Mouse (Mus musculus) MEL (cell line): ENCODE data around the gene Ap4b1. TPM values are rescaled to one million over a fixed set of nuclear protein-coding genes. Genes with fewer than 3 reads are reported as not detected.

Experiments used
- DNase-seq: peaks from one replicate; pipeline ENCODE4 v3.0.0; 2011; ENCODE audit warnings: low read depth, low spot score
- H3K27ac ChIP-seq: 2 replicates; pipeline ENCODE4 v1.5.1; 2012; ENCODE audit warnings: low read depth, mild to moderate bottlenecking, control low read depth, low read length, moderate library complexity; ENCODE audit not compliant: control insufficient read depth
- H3K27me3 ChIP-seq, 2 experiments: fragments of 150-350 bp in 1 of 2; sonication (generic) in 1 of 2; 2 replicates each; pipeline ENCODE4 v1.6.1; 2012; ENCODE audit warnings: low read length in 2 of 2, mild to moderate bottlenecking in 2 of 2, improper control_type of control experiment in 1 of 2, moderate library complexity in 1 of 2; ENCODE audit not compliant: insufficient read depth in 2 of 2, control insufficient read depth in 1 of 2
- H3K36me3 ChIP-seq, 2 experiments: 2 replicates each; pipeline ENCODE4 v1.6.1; 2012 to 2014; ENCODE audit warnings: low read length in 2 of 2, improper control_type of control experiment in 1 of 2, inconsistent platforms in 1 of 2, mild to moderate bottlenecking in 1 of 2; ENCODE audit not compliant: insufficient read depth in 2 of 2, control insufficient read depth in 1 of 2
- H3K4me1 ChIP-seq, 2 experiments: fragments of 150-350 bp in 1 of 2; sonication (generic) in 1 of 2; 2 replicates each; pipeline ENCODE4 v1.6.1; 2012; ENCODE audit warnings: low read length in 2 of 2, improper control_type of control experiment in 1 of 2, mild to moderate bottlenecking in 1 of 2; ENCODE audit not compliant: insufficient read depth in 2 of 2, control insufficient read depth in 1 of 2
- H3K4me3 ChIP-seq, 2 experiments: fragments of 150-350 bp in 1 of 2; sonication (generic) in 1 of 2; 2 replicates each; pipeline ENCODE4 v1.5.1; 2012; ENCODE audit warnings: low read depth in 2 of 2, low read length in 2 of 2, mild to moderate bottlenecking in 2 of 2, moderate library complexity in 2 of 2, control low read depth in 1 of 2, improper control_type of control experiment in 1 of 2; ENCODE audit not compliant: control insufficient read depth in 1 of 2, insufficient read depth in 1 of 2
- H3K79me2 ChIP-seq: 2 replicates; pipeline ENCODE4 v1.6.1; 2012; ENCODE audit warnings: mild to moderate bottlenecking, low read length, moderate library complexity; ENCODE audit not compliant: control insufficient read depth, poor library complexity, insufficient read depth
- H3K9ac ChIP-seq: 2 replicates; pipeline ENCODE4 v1.6.1; 2012; ENCODE audit warnings: low read depth, mild to moderate bottlenecking, control low read depth, low read length, moderate library complexity; ENCODE audit not compliant: control insufficient read depth, poor library complexity, severe bottlenecking
- H3K9me3 ChIP-seq: fragments of 150-350 bp; sonication (generic); replicated peaks from 2 replicates; pipeline ENCODE4 v1.6.1; 2012; ENCODE audit warnings: mild to moderate bottlenecking, low read length, improper control_type of control experiment, moderate library complexity; ENCODE audit not compliant: insufficient read depth
- BHLHE40 ChIP-seq: IDR thresholded peaks from 2 replicates; pipeline ENCODE4 v1.6.1; 2012; ENCODE audit warnings: low read depth, mild to moderate bottlenecking, inconsistent platforms, low read length, improper control_type of control experiment, borderline replicate concordance
- ELF1 ChIP-seq: IDR thresholded peaks from 2 replicates; pipeline ENCODE4 v1.6.1; 2014; ENCODE audit warnings: low read depth, mild to moderate bottlenecking, inconsistent platforms, low read length, improper control_type of control experiment, moderate library complexity
- HCFC1 ChIP-seq: IDR thresholded peaks from 2 replicates; pipeline ENCODE4 v1.6.1; 2012; ENCODE audit warnings: low read depth, mild to moderate bottlenecking, inconsistent platforms, low read length, improper control_type of control experiment, moderate library complexity
- KAT2A ChIP-seq: conservative IDR thresholded peaks from 2 replicates; pipeline ENCODE4 v1.6.1; 2012; ENCODE audit warnings: low read depth, low read length, improper control_type of control experiment, inconsistent platforms
- MAFK ChIP-seq: IDR thresholded peaks from 2 replicates; pipeline ENCODE4 v1.6.1; 2011; ENCODE audit warnings: low read depth, mild to moderate bottlenecking, low read length, improper control_type of control experiment, borderline replicate concordance
- MYC ChIP-seq: IDR thresholded peaks from 2 replicates; pipeline ENCODE4 v1.6.1; 2011; ENCODE audit warnings: low read depth, mild to moderate bottlenecking, low read length, improper control_type of control experiment, moderate library complexity
- NELFE ChIP-seq: IDR thresholded peaks from 2 replicates; pipeline ENCODE4 v1.6.1; 2011; ENCODE audit warnings: low read depth, low read length, improper control_type of control experiment
- POLR2A ChIP-seq, 2 experiments: IDR thresholded peaks; 2 replicates each; pipeline ENCODE4 v1.6.1; 2011 to 2012; ENCODE audit warnings: low read length in 2 of 2, mild to moderate bottlenecking in 2 of 2, control low read depth in 1 of 2, improper control_type of control experiment in 1 of 2, low read depth in 1 of 2, moderate library complexity in 1 of 2; ENCODE audit not compliant: control insufficient read depth in 1 of 2, insufficient read depth in 1 of 2, poor library complexity in 1 of 2
- RCOR1 ChIP-seq: IDR thresholded peaks from 2 replicates; pipeline ENCODE4 v1.6.1; 2012; ENCODE audit warnings: low read depth, mild to moderate bottlenecking, inconsistent platforms, low read length, improper control_type of control experiment
- SIN3A ChIP-seq: IDR thresholded peaks from 2 replicates; pipeline ENCODE4 v1.6.1; 2012; ENCODE audit warnings: low read length, improper control_type of control experiment, inconsistent platforms
- SMC3 ChIP-seq: IDR thresholded peaks from 2 replicates; pipeline ENCODE4 v1.6.1; 2011; ENCODE audit warnings: low read depth, low read length, improper control_type of control experiment
- TBP ChIP-seq: IDR thresholded peaks from 2 replicates; pipeline ENCODE4 v1.8.0; 2011; ENCODE audit warnings: low read depth, low read length, improper control_type of control experiment
- TCF12 ChIP-seq: IDR thresholded peaks from 2 replicates; pipeline ENCODE4 v1.6.1; 2014; ENCODE audit warnings: low read depth, mild to moderate bottlenecking, inconsistent platforms, low read length, improper control_type of control experiment, moderate library complexity
- USF1 ChIP-seq: IDR thresholded peaks from 2 replicates; pipeline ENCODE4 v1.6.1; 2014; ENCODE audit warnings: low read depth, mild to moderate bottlenecking, inconsistent platforms, low read length, improper control_type of control experiment, moderate library complexity
- USF2 ChIP-seq, 2 experiments: IDR thresholded peaks; 2 replicates each; pipeline ENCODE4 v1.6.1; 2011 to 2012; ENCODE audit warnings: improper control_type of control experiment in 2 of 2, low read length in 2 of 2, borderline replicate concordance in 1 of 2, inconsistent platforms in 1 of 2, low read depth in 1 of 2, mild to moderate bottlenecking in 1 of 2; ENCODE audit not compliant: insufficient read depth in 1 of 2
- ZC3H11A ChIP-seq: IDR thresholded peaks from 2 replicates; pipeline ENCODE4 v1.6.1; 2012; ENCODE audit warnings: low read depth, mild to moderate bottlenecking, inconsistent platforms, low read length, improper control_type of control experiment
- ZKSCAN1 ChIP-seq: IDR thresholded peaks from 2 replicates; pipeline ENCODE4 v1.6.1; 2012; ENCODE audit warnings: low read depth, mild to moderate bottlenecking, inconsistent platforms, low read length, improper control_type of control experiment, moderate library complexity
- ZNF384 ChIP-seq: IDR thresholded peaks from 2 replicates; pipeline ENCODE4 v1.6.1; 2012; ENCODE audit warnings: low read depth, mild to moderate bottlenecking, inconsistent platforms, low read length, improper control_type of control experiment
- polyA plus RNA-seq, 2 experiments: library from polyadenylated mRNA; stranded (reverse) in 1 of 2; unstranded in 1 of 2; fragments of >175 nt in 1 of 2; fragments of >200 nt in 1 of 2; gene quantifications; 2 replicates each; pipeline versions ENCODE4 v1.2.1 to v1.2.4; 2012; ENCODE audit warnings: low replicate concordance in 2 of 2, low read depth in 1 of 2; ENCODE audit not compliant: insufficient read length in 2 of 2, insufficient read depth in 1 of 2, missing spikeins in 1 of 2
- total RNA-seq: library from RNA; depleted of rRNA; stranded (reverse); fragments of 300-350 nt; gene quantifications from 2 replicates; pipeline ENCODE4 v1.2.3, GENCODE M21; 2012

Ap4b1 gene
- total and polyA plus RNA-seq, 3 experiments = 15.1 to 20.2 TPM; not detected in 1

DNA sequence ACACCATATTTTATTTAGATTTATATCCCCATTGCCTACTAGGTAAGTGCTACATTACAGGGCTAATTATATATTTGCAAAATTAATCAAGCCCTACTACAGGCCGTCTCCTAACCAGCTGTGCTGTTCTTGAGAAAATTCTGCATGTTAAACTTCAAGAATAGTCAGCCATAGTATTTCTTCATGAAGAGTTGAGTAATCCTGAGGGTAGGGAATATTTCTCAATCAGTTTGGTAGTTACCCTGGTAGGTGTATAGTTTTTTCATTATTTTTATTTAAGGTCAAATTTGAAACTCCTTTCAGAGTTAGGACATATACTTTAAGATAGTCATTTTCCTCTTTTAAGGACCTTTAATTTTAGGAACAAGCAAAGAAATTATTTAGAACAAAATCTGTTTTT is 3.6 kb upstream of the Ap4b1 start:
- peaks cover 21% of the 10 kb centered on the region for H3K79me2 ChIP-seq
- no peak overlapping the region for H3K9ac ChIP-seq
- no peaks in the 10 kb centered on the region for H3K27me3 ChIP-seq
- peaks cover 0 to 40% of the 10 kb centered on the region in 2 experiments for H3K36me3 ChIP-seq
- H3K27ac ChIP-seq = no peak overlapping the region
- no peaks in the 10 kb centered on the region for H3K9me3 ChIP-seq
- H3K4me1 ChIP-seq = peaks cover 23 to 36% of the 10 kb centered on the region in 2 experiments
- DNase-seq = no peak
- TF ChIP-seq USF1 = no peak
- TF ChIP-seq BHLHE40 = no peak
- TF ChIP-seq HCFC1 = no peak
- TF ChIP-seq ZKSCAN1 = no peak
- TF ChIP-seq TBP = no peak
- no peak for TF ChIP-seq NELFE
- no peak for TF ChIP-seq RCOR1
- no peak for TF ChIP-seq ELF1
- no peak for TF ChIP-seq SIN3A
- no peak for TF ChIP-seq TCF12
- no peak for TF ChIP-seq ZC3H11A
- no peak for TF ChIP-seq ZNF384
- no peak for TF ChIP-seq USF2 (IDR thresholded peaks at IDR 0.05; ENCODE audit: borderline replicate concordance in 1 of 2, insufficient read depth in 1 of 2, low read depth in 1 of 2, low read length in 2 of 2)
- TF ChIP-seq MYC = no peak
- no peak for TF ChIP-seq POLR2A (IDR thresholded peaks at IDR 0.05; ENCODE audit: control insufficient read depth in 1 of 2, insufficient read depth in 1 of 2, low read depth in 1 of 2, low read length in 2 of 2, poor library complexity in 1 of 2)
- no peak for TF ChIP-seq KAT2A
- H3K4me3 ChIP-seq = no peak overlapping the region

DNA sequence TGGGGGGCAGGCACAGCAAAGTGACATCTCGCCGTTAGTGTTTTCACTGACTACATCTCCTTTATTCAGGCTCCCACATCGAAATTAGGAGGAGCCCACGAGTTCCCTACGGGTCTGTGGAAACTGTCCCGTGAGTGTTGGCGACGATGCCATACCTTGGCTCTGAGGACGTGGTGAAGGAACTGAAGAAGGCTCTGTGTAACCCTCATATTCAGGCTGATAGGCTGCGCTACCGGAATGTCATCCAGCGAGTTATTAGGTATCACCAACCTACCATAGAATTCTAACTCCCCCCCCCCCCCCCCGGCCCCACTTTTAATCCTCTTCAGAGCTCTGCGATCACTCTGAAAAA is 455 bp downstream of the Ap4b1 start:
- Histone ChIP-seq H3K27me3 (no peaks in the 10 kb centered on the region), H3K4me1 (peaks cover 4 to 6% of the 10 kb centered on the region in 2 experiments; a peak in 3 of 4 replicates), H3K4me3 (peak overlapping the region; percentile 83 to 100), H3K79me2 (peaks cover 19% of the 10 kb centered on the region), H3K9me3 (no peaks in the 10 kb centered on the region), H3K27ac (peak overlapping the region; percentile 97), H3K36me3 (peaks cover 0 to 13% of the 10 kb centered on the region in 2 experiments), H3K9ac (peak overlapping the region; percentile 100)
- DNase-seq = no peak
- peak; percentile 6; the same call in 1 of the 2 replicates for TF ChIP-seq SMC3
- no peak for TF ChIP-seq MAFK
